Mouse (Mus musculus) adipocyte (in vitro differentiated cells): Measurements from ENCODE around the gene Midn.

Source experiments
- DNase-seq: peaks from one replicate; pipeline ENCODE4 v3.0.0-alpha.2; 2016; ENCODE audit warnings: low spot score

The Midn gene

GRCm38 (mm10) chr10:80147719-80148601 is at the start of gene Midn:
TSS of gene Midn (plus strand) at chr10:80148272.
- DNase-seq: peak; percentile 82

GRCm38 (mm10) chr10:80098630-80099029 is 49.4 kb upstream of the Midn start:
- DNase-seq: no peak

GRCm38 (mm10) chr10:80100982-80101381 is 47.1 kb upstream of the Midn start:
- DNase-seq: peak; percentile 78

GRCm38 (mm10) chr10:80102216-80102915 is 45.7 kb upstream of the Midn start:
- DNase-seq: peak; percentile 80

- no peak for DNase-seq
Observed at GRCm38 (mm10) chr10:80103032-80103431, 45.0 kb upstream of the Midn start.

GRCm38 (mm10) chr10:80104181-80104580 is 43.9 kb upstream of the Midn start:
- peak; percentile 82 for DNase-seq

GRCm38 (mm10) chr10:80105460-80105859 is 42.6 kb upstream of the Midn start, which contains the start of gene Sbno2:
TSS of gene Sbno2 (minus strand) at chr10:80105571.
- no peak for DNase-seq

- DNase-seq: no peak
Observed at GRCm38 (mm10) chr10:80105926-80106325, 42.1 kb upstream of the Midn start.

GRCm38 (mm10) chr10:80107678-80108077 is 40.4 kb upstream of the Midn start:
- DNase-seq: no peak

- peak; percentile 95 for DNase-seq
Observed at GRCm38 (mm10) chr10:80114341-80115284, 33.5 kb upstream of the Midn start.

GRCm38 (mm10) chr10:80115290-80115943 is 32.7 kb upstream of the Midn start, which contains the start of gene Stk11:
TSS of gene Stk11 (plus strand) at chr10:80115803.
- DNase-seq: peak; percentile 100

- DNase-seq: no peak
Observed at GRCm38 (mm10) chr10:80115944-80116335, 32.1 kb upstream of the Midn start.

- peak; percentile 44 for DNase-seq
Observed at GRCm38 (mm10) chr10:80116563-80116926, 31.5 kb upstream of the Midn start.

- peak; percentile 51 for DNase-seq
Observed at GRCm38 (mm10) chr10:80116927-80117691, 31.0 kb upstream of the Midn start.

- DNase-seq: no peak
Observed at GRCm38 (mm10) chr10:80117736-80118135, 30.3 kb upstream of the Midn start.

GRCm38 (mm10) chr10:80118552-80118951 is 29.5 kb upstream of the Midn start:
- no peak for DNase-seq

GRCm38 (mm10) chr10:80120146-80120545 is 27.9 kb upstream of the Midn start:
- DNase-seq: no peak

GRCm38 (mm10) chr10:80121639-80122038 is 26.4 kb upstream of the Midn start:
- no peak for DNase-seq

- no peak for DNase-seq
Observed at GRCm38 (mm10) chr10:80123932-80124562, 24.0 kb upstream of the Midn start.

- DNase-seq: no peak
Observed at GRCm38 (mm10) chr10:80127920-80128319, 20.2 kb upstream of the Midn start.
